In the genomic region with DNA sequence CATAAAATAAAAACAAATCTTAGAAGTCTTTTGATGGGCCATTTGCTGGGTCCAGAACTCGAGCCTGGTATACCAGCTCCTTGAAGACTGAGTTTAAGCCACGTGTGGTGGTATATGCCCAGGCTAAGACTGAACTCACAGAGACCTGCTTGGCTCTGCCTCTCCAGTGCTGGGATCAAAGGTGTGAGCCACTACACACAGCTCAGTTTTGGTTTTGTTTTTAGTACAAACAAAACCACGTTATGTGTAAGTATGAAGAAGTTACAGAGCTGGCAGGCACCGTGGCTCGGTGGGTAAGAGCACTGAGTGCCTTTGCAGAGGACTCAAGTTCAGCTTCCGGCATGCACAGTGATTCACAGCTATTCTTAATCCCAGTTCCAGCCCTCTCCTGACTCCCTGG, we compare ENCODE assay signal across 23 mouse cellular contexts.
DNase-seq lines count a peak whose midpoint lies in the region; ATAC-seq and TF ChIP-seq lines count a peak whose summit lies in the region.
"Had no signal": no experiment of that assay in that cellular context is flagged by ENCODE, and none has a peak within 500 bp of the region (broad histone marks: within the 10 kb centered on the region; RNA-seq: fewer than 3 reads in every experiment).

No protein-coding gene starts in this region.

- 37% methylated on average over 6 of the region's 6 CpGs for WGBS in liver, adult 2 months
- 76% methylated on average over 6 of the region's 6 CpGs for WGBS in liver, embryonic 11.5 days

- ATAC-seq in liver, embryonic 11.5 days (replicated peaks; ENCODE audit: low FRiP score): no peak
- ATAC-seq: activated CD4-positive, CD25-positive, alpha-beta regulatory T cell, adult 4 months; forebrain, embryonic 15.5 days had no signal

- no peaks in the 10 kb centered on the region for H3K27me3 ChIP-seq in liver, adult 2 months (ENCODE audit: control insufficient read depth, insufficient read depth, low read length)
- no peaks in the 10 kb centered on the region for H3K27me3 ChIP-seq in liver, embryonic 11.5 days (replicated peaks; ENCODE audit: control insufficient read depth, insufficient read depth, low read length)
- H3K27me3 ChIP-seq: embryonic facial prominence, embryonic 12.5 days; forebrain, embryonic 15.5 days; hindbrain, embryonic 12.5 days; hindbrain, embryonic 15.5 days had no signal

- no peak overlapping the region for H3K4me2 ChIP-seq in liver, embryonic 11.5 days
- H3K4me2 ChIP-seq: embryonic facial prominence, embryonic 12.5 days; forebrain, embryonic 12.5 days; forebrain, embryonic 15.5 days; heart, embryonic 13.5 days; hindbrain, embryonic 12.5 days; hindbrain, embryonic 15.5 days had no signal

- no peaks in the 10 kb centered on the region for H3K36me3 ChIP-seq in liver, adult 2 months (ENCODE audit: control insufficient read depth, insufficient read depth, low read length)
- H3K36me3 ChIP-seq in liver, embryonic 11.5 days (ENCODE audit: control insufficient read depth, insufficient read depth, low read length): no peaks in the 10 kb centered on the region
- H3K36me3 ChIP-seq: embryonic facial prominence, embryonic 12.5 days; forebrain, embryonic 12.5 days; forebrain, embryonic 15.5 days; heart, embryonic 10.5 days; heart, embryonic 13.5 days; hindbrain, embryonic 12.5 days; hindbrain, embryonic 15.5 days had no signal

- peak; percentile 76 for DNase-seq in liver, adult 2 months (ENCODE audit: extremely low read depth, low read depth, low spot score)
- DNase-seq in liver, embryonic 11.5 days (ENCODE audit: low spot score): no peak
- DNase-seq in A20 (ENCODE audit: low read depth, low spot score) (peak; percentile 34), NIH3T3 (ENCODE audit: low read depth) (peak; percentile 48)
- no peak for DNase-seq in right cerebral cortex, postnatal 25 days
- no peak for DNase-seq in spleen, adult 18-20 months
- DNase-seq: adrenal gland, adult 8-10 months; adrenal gland, postnatal 25 days; B cell, adult 2 months; cerebellum, adult 11-12 months; cerebellum, adult 8-10 months; cerebellum, postnatal 14 days; gastrocnemius, postnatal 25 days; heart, adult 2 months had no signal

- H3K27ac ChIP-seq in liver, adult 2 months (replicated peaks; ENCODE audit: insufficient read depth, low read depth, low read length): peak overlapping the region; percentile 18
- no peak overlapping the region for H3K27ac ChIP-seq in liver, embryonic 11.5 days (ENCODE audit: low read depth, low read length)
- H3K27ac ChIP-seq: embryonic facial prominence, embryonic 12.5 days; forebrain, embryonic 12.5 days; forebrain, embryonic 15.5 days; heart, adult 2 months; heart, embryonic 10.5 days; heart, embryonic 13.5 days; hindbrain, embryonic 12.5 days; hindbrain, embryonic 15.5 days had no signal

- TF ChIP-seq CTCF in liver, adult 2 months (IDR thresholded peaks at IDR 0.05; ENCODE audit: low read depth, low read length): no peak

- no peaks in the 10 kb centered on the region for H3K9me3 ChIP-seq in liver, embryonic 11.5 days (ENCODE audit: control insufficient read depth, low read length)
- H3K9me3 ChIP-seq: embryonic facial prominence, embryonic 12.5 days; forebrain, embryonic 12.5 days; forebrain, embryonic 15.5 days; heart, embryonic 10.5 days; heart, embryonic 13.5 days; hindbrain, embryonic 12.5 days; hindbrain, embryonic 15.5 days had no signal

- H3K79me2 ChIP-seq in liver, adult 2 months (ENCODE audit: control insufficient read depth, insufficient read depth, low read length): no peaks in the 10 kb centered on the region

- peaks cover 26% of the 10 kb centered on the region for H3K4me1 ChIP-seq in liver, adult 2 months (ENCODE audit: control insufficient read depth, insufficient read depth, low read length)
- H3K4me1 ChIP-seq in liver, embryonic 11.5 days (replicated peaks; ENCODE audit: control insufficient read depth, insufficient read depth, low read length): no peaks in the 10 kb centered on the region; the same call in 1 of the 2 replicates
- H3K4me1 ChIP-seq: forebrain, embryonic 12.5 days; forebrain, embryonic 15.5 days had no signal

- TF ChIP-seq POLR2A in liver, adult 2 months (IDR thresholded peaks at IDR 0.05; ENCODE audit: extremely low read depth, insufficient read depth, low read length): no peak

- no peak overlapping the region for H3K4me3 ChIP-seq in liver, adult 2 months (ENCODE audit: insufficient read depth, low read depth, low read length)
- H3K4me3 ChIP-seq in liver, embryonic 11.5 days (ENCODE audit: low read depth, low read length): no peak overlapping the region
- H3K4me3 ChIP-seq: embryonic facial prominence, embryonic 12.5 days; erythroblast, embryonic 14.5 days; forebrain, embryonic 12.5 days; forebrain, embryonic 15.5 days; heart, adult 2 months; heart, embryonic 10.5 days; heart, embryonic 13.5 days; hindbrain, embryonic 12.5 days; hindbrain, embryonic 15.5 days had no signal

- H3K9ac ChIP-seq in liver, adult 2 months (ENCODE audit: low read depth, low read length): peak overlapping the region; percentile 3; the same call in 1 of the 2 replicates
- H3K9ac ChIP-seq in liver, embryonic 11.5 days (ENCODE audit: low read depth, low read length): no peak overlapping the region
- H3K9ac ChIP-seq: embryonic facial prominence, embryonic 12.5 days; forebrain, embryonic 12.5 days; forebrain, embryonic 15.5 days; heart, embryonic 13.5 days; hindbrain, embryonic 12.5 days; hindbrain, embryonic 15.5 days had no signal

Comparison
In these comparisons a context has a peak if more than half of its experiments do, and no peak if none do; other contexts are left out.
1. DNase-seq: peak in liver, adult 2 months (single experiment), A20 (single experiment) and NIH3T3 (single experiment); none in liver, embryonic 11.5 days (single experiment), right cerebral cortex, postnatal 25 days (single experiment) and spleen, adult 18-20 months (0 of 2).